Mouse (Mus musculus) bone marrow macrophage, adult 2 months (primary cell): ENCODE results near the gene Bcam. TPM values are rescaled to one million over a fixed set of nuclear protein-coding genes. Genes with fewer than 3 reads are reported as not detected.
"Not testable (repeated sequence)": the region's sequence is repeated elsewhere in the genome, so short reads cannot be mapped to it uniquely, and the experiment has no call there.

Experiments
- H3K27ac ChIP-seq: 2 replicates; pipeline ENCODE4 v1.5.1; 2012; ENCODE audit warnings: low read depth, low read length; ENCODE audit not compliant: insufficient read depth
- H3K4me1 ChIP-seq: 2 replicates; pipeline ENCODE4 v1.6.1; 2012; ENCODE audit warnings: low read length; ENCODE audit not compliant: control insufficient read depth, insufficient read depth
- H3K4me3 ChIP-seq: 2 replicates; pipeline ENCODE4 v1.5.1; 2012; ENCODE audit warnings: mild to moderate bottlenecking, low read length, moderate library complexity; ENCODE audit not compliant: insufficient read depth
- CTCF ChIP-seq: IDR thresholded peaks from 2 replicates; pipeline ENCODE4 v1.5.1; 2012; ENCODE audit warnings: low read depth, mild to moderate bottlenecking, low read length, moderate library complexity
- POLR2A ChIP-seq: IDR thresholded peaks from 2 replicates; pipeline ENCODE4 v1.6.1; 2012; ENCODE audit warnings: mild to moderate bottlenecking, low read depth, low read length, borderline replicate concordance
- polyA plus RNA-seq: library from polyadenylated mRNA; stranded (reverse); fragments of >200 nt; gene quantifications from 2 replicates; pipeline ENCODE4 v1.2.4, GENCODE M21; 2012; ENCODE audit not compliant: missing spikeins, insufficient read depth, insufficient read length

The Bcam gene
- polyA plus RNA-seq, 1 experiment, result 0.52 TPM

DNA sequence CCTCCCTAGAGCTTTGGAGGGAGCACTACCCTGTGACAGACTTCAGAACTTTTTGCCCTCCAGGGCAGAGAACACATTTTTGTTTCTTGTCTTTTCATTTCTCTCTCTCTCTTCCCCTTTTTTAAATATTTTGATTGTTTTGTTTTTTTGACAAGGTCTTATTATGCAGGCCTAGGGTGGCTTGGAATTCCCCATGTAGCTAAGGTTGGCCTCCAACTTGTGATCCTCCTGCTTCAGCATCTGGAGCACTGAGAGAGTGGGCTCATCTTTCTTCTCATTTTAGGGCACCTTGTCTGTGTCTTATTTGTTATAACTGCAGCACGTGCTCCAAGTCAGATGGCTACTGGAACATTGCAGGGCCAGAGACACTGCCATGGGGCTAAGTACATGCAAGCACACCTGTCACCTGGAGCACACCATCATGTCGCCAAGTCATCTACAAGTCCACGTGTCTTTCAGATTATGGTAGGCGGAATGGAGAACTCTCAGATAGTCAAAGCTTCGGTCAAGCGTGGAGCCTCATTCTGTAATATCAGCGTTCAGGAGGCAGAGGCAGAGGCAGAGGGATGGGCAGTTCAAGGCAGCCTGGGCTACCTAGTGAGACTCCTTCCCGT is 35.6 kb upstream of the Bcam start:
- no peak overlapping the region for H3K27ac ChIP-seq
- TF ChIP-seq POLR2A, result no peak
- H3K4me3 ChIP-seq, result no peak overlapping the region
- H3K4me1 ChIP-seq, result peaks cover 11% of the 10 kb centered on the region

DNA sequence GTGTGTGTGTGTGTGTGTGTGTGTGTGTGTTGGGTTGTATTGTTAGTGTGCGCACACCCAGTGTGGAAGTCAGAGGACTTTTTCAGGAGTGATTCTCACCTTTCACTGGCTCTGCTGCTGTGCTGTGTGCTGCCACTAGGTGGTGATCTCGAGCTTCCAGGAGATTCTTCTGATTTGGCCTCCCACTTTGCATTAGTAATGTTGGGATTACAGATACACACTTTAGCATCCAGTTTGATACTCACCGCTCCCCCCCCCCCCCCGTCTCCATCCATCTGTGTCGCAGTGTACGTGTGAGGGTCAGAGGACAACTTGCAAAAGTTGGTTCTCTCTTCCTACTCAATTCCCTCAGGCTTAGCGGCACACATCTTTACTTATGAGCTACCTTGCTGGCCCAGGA is 32.2 kb upstream of the Bcam start:
- TF ChIP-seq CTCF (peak; percentile 85), POLR2A (no peak)
- Histone ChIP-seq H3K4me3 (no peak overlapping the region), H3K4me1 (peaks cover 11% of the 10 kb centered on the region), H3K27ac (no peak overlapping the region)

DNA sequence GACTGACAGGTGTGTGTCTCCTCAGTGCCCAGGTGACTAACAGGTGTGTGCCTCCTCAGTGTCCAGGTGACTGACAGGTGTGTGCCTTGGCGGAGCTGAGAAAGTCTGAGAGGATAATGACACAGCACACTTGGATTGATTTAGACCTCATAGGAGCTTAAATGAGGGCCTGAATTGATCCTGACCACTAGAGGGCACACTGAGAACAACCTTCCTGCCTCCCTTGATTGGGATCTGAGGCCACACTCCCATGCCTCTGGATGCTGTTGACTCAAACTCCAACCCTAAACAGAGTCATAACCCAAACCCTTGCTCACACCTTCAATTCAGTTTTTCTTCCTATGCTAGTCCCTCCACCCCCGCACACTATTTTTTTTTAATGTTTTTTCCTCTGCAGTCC is 29.9 kb upstream of the Bcam start:
- no peak for TF ChIP-seq POLR2A
- TF ChIP-seq CTCF, result peak; percentile 53
- H3K4me1 ChIP-seq, result peaks cover 11% of the 10 kb centered on the region
- H3K27ac ChIP-seq, result no peak overlapping the region
- H3K4me3 ChIP-seq, result no peak overlapping the region

DNA sequence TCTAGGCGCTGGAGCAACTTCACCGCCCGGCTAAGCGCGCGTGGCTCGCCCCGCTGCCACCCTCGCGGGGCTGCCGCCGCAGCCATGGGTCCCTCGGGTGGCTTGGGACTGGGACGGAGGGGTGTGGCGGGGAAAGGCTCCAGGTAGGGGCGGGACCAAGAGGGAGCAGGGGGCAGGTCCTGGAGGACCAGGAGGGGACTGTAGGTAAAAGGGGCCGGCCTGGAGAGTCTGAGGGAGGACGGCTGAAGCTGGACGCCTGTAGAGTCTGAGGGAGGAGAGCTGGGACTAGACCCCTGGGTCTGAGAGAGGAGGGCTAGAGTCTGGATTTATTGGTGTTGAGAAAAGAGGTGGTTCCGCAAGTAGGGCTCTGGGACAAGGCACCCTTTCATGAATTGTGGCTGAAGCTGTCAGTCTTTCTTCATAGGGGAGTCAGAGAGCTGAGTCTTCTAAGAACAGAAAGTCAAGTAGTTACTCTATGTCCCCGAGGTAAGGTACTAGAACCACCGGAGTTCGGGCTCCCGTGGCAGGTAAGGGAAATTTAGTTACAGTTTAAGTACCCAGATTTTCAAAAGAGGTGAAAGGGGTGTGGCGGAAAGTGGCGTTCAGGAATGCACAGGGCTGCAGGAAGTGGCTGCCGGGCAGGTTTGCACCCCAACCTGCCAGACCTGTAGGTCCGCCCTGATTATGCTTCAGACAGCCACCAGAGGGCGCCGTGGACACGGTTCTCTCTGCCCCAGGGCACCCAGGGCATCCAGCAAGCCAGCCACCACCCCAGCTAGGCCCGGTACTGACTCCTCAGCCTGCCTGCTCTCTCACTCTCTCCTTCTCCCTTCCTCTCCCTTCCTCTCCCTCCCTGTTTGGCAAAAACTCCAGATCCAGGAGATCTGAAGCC is 26.1 kb upstream of the Bcam start, which contains the start of gene Cblc:
TSS of gene Cblc (minus strand) at position 113 of the 892 bp plus-strand sequence.
- peak within 1 kb of the TSS; percentile 29 for H3K4me3 ChIP-seq
- H3K27ac ChIP-seq, result no peak within 1 kb of the TSS
- no peak for TF ChIP-seq POLR2A
- peak; percentile 78 for TF ChIP-seq CTCF
- H3K4me1 ChIP-seq, result peaks cover 7% of the 10 kb centered on the region

DNA sequence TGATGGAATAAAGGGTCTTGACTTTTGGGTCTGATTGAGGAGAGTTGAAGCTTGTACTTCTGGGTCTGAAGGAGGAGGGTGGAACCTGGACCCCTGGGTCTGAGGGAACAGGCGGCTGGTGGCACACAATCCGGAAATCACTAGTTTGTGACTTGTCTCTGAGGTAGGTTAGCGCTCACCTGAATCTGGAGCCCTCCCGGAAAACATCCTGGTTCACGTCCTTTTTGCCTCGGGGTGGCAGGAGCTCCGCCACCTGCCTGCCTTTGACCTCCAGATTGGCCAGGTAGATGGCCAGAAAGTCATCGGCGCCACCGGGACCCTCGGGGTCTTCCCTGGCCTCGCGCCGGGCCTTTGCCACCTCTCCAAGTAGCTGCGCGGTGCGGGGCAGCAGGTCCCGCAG is 25.4 kb upstream of the Bcam start:
- Histone ChIP-seq H3K4me3 (no peak overlapping the region), H3K27ac (no peak overlapping the region), H3K4me1 (peaks cover 7% of the 10 kb centered on the region)
- TF ChIP-seq POLR2A, result no peak
- no peak for TF ChIP-seq CTCF

DNA sequence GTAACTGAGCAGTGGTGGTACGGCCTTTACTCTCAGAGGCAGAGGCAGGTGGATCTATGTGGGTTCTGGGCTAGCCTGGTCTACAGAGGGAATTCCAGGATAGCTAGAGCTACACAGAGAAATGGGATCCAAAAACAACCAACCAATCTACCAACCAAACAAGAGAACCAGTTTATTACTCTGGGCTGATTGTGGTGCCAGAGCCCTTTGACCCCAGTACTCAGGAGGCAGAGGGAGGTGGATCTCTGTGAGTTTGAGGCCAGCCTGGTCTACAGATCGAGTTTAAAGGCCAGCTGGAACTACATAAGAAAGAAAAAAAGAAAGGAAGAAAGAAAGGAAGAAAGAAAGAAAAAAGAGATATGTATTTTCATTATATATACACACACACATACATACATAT is 24.4 kb upstream of the Bcam start:
- Histone ChIP-seq H3K4me1 (peaks cover 7% of the 10 kb centered on the region), H3K4me3 (no peak overlapping the region), H3K27ac (no peak overlapping the region)
- no peak for TF ChIP-seq POLR2A
- no peak for TF ChIP-seq CTCF

DNA sequence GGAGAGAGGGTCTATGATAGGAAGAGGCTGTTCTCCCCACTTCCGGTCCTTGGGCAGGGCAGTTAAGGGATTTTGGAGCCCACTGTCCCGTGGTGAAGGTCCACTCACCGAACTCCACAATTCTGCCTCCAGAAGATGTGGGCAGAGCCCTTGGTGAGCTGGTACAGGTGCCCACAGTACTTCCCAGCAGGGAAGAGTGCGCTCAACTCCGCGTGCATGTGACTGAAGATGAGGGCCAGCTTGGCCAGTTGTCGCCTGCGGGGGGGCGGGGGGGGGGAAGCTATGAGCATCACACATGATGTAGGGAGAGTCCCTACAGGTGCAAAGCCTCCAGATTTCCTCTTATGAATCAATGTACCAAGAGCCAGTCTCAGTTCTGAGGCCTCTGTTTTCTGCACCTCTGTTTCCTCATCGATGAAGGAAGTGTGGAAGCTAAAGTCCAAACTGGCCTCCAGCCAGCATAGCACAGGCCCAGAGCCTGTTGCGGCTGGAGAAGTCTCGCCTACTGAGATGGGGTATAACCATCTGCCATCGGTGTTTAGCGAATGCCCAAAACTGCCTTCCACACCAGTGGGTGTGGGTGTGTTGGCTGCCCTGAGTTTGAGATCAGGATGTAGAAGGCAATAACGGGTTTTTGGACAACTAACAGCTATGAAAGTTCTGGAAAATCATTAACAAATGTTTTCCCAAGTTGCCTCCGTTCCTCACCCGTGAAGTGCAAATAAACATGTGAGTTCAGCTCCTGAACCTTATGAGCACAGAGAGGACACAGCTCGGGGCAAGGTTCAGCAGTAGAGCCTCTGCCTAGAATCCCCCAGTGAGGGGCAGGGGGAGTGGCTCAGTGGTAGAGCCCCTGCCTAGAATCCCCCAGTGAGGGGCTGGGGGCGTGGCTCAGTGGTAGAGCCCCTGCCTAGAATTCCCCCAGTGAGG is 22.1 kb upstream of the Bcam start:
- Histone ChIP-seq H3K27ac (no peak overlapping the region), H3K4me1 (peaks cover 7% of the 10 kb centered on the region), H3K4me3 (no peak overlapping the region)
- no peak for TF ChIP-seq CTCF
- no peak for TF ChIP-seq POLR2A

DNA sequence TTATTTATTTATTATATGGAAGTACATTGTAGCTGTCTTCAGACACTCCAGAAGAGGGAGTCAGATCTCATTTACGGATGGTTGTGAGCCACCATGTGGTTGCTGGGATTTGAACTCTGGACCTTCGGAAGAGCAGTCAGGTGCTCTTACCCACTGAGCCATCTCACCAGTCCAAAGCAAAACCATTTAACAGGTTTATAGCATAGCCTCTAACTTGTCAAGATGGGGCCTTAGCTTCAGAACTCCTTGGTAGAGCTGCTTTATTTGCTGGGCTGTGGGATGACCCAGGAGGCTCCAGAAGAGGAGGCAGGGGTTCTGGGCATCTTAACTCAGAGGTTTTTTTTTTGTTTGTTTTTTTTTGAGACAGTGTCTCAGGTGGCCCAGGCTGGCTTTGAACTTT is 20.7 kb upstream of the Bcam start:
- H3K27ac ChIP-seq, H3K4me1 ChIP-seq, H3K4me3 ChIP-seq: not testable (repeated sequence)

DNA sequence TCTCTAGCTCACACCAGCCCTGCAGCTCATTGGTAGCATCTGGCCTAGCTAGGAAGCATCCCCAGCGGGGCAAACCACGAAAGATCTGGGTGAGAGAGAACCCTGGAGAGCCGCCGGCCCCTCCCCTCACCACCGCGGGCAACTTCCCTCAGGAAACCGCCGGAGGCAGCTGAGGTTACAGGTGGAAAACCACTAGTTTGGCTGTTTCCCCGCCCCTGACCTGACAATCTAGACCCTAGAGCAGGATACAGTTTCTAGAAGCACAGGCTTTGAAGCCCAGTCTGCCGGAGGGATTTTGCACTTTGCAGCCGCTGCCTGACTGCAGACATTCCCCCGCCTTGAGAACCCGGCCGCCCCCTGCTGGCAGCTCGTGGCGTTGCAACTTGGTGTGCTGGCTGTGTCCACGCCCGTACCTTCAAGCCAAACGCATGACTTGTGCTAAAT is 19.1 kb upstream of the Bcam start:
- Histone ChIP-seq H3K27ac (no peak overlapping the region), H3K4me1 (peaks cover 7% of the 10 kb centered on the region), H3K4me3 (peak overlapping the region; percentile 55)
- TF ChIP-seq POLR2A (no peak), CTCF (peak; percentile 93)
